Mouse (Mus musculus): ENCODE results near the gene Hist3h2ba.

Hist3h2ba gene

GRCm38 (mm10) chr11:58985299-58985917, 36.7 kb downstream of the Hist3h2ba start:
- DNase-seq (ENCODE audit: low spot score) = no peak

- no peak for DNase-seq (ENCODE audit: low spot score)
These were observed 40.4 kb downstream of the Hist3h2ba start for GRCm38 (mm10) chr11:58989166-58989565.

GRCm38 (mm10) chr11:58990141-58990540, 41.4 kb downstream of the Hist3h2ba start:
- DNase-seq (ENCODE audit: low spot score) = no peak

GRCm38 (mm10) chr11:58990794-58991193, 42.1 kb downstream of the Hist3h2ba start:
- no peak for DNase-seq (ENCODE audit: low spot score)

- DNase-seq (ENCODE audit: low spot score) = no peak
These were observed 43.2 kb downstream of the Hist3h2ba start for GRCm38 (mm10) chr11:58991911-58992310.

- DNase-seq (ENCODE audit: low spot score) = no peak
These were observed 44.5 kb downstream of the Hist3h2ba start for GRCm38 (mm10) chr11:58993091-58993670.

GRCm38 (mm10) chr11:58994337-58994826, 45.7 kb downstream of the Hist3h2ba start:
- peak; percentile 41 for DNase-seq (ENCODE audit: low spot score)

- DNase-seq (ENCODE audit: low spot score) = no peak
These were observed 46.5 kb downstream of the Hist3h2ba start for GRCm38 (mm10) chr11:58995061-58995806.

- DNase-seq (ENCODE audit: low spot score) = no peak
These were observed 47.2 kb downstream of the Hist3h2ba start for GRCm38 (mm10) chr11:58995807-58996370.

- no peak for DNase-seq (ENCODE audit: low spot score)
These were observed 48.8 kb downstream of the Hist3h2ba start for GRCm38 (mm10) chr11:58997541-58997940.
